Mouse (Mus musculus): ENCODE measurements around the gene Tlx1.

- TF ChIP-seq CTCF (IDR thresholded peaks at IDR 0.05; ENCODE audit: low read depth, low read length) (no peak), POLR2A (IDR thresholded peaks at IDR 0.05; ENCODE audit: insufficient read depth, low read length) (no peak)
Observed at GRCm38 (mm10) chr19:45179451-45179850, 29.0 kb downstream of the Tlx1 start.

Data from ES-Bruce4 (cell line).